Mouse (Mus musculus) spleen, postnatal 10 days (tissue): ENCODE results near the gene Glyatl3.

Experiments used
- DNase-seq, 2 experiments: peaks; one replicate each; pipeline ENCODE4 v3.0.0; 2021 to 2022; ENCODE audit warnings: low spot score in 2 of 2

Gene Glyatl3

GRCm38 (mm10) chr17:40914250-40914649, at the start of gene Glyatl3:
Gene Glyatl3, minus strand, starts transcription at chr17:40914350.
- DNase-seq: no peak

- DNase-seq: no peak
Measured at GRCm38 (mm10) chr17:40948518-40948917, 34.4 kb upstream of the Glyatl3 start.

GRCm38 (mm10) chr17:40934420-40935231, 20.5 kb upstream of the Glyatl3 start, which contains the start of the genes Mut and Cenpq:
Gene Mut, plus strand, starts transcription at chr17:40934685.
Gene Cenpq, minus strand, starts transcription at chr17:40935047.
- peak; percentile 94 to 98 for DNase-seq

GRCm38 (mm10) chr17:40933985-40934384, 19.8 kb upstream of the Glyatl3 start:
- DNase-seq: peak in 1 of 2 experiments; percentile 27

- DNase-seq: no peak
Measured at GRCm38 (mm10) chr17:40915499-40915898, 1.3 kb upstream of the Glyatl3 start.

DNA sequence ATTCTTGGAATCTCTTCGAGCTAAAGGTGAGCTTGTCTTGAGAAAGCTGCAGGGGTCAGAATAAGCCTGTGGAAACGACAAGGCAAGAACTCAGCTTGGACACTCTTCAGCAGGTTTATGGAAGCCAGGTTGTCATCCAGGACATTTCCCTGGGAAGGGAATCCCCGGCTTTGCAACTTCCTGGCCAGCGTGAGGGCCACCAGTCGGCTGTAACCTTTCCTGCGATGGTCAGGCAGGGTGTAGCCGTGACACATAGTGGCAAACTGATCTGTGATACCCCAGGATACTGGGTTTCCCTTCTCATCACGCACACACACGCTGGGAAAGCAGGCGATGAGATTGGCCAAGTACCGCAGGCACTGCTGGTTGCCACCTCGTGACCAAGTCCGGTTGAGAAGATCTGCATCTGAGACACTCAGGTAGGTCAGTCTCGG, 9.4 kb downstream of the Glyatl3 start:
- no peak for DNase-seq

- no peak for DNase-seq
Measured at GRCm38 (mm10) chr17:40904056-40904597, 10.0 kb downstream of the Glyatl3 start.

DNA sequence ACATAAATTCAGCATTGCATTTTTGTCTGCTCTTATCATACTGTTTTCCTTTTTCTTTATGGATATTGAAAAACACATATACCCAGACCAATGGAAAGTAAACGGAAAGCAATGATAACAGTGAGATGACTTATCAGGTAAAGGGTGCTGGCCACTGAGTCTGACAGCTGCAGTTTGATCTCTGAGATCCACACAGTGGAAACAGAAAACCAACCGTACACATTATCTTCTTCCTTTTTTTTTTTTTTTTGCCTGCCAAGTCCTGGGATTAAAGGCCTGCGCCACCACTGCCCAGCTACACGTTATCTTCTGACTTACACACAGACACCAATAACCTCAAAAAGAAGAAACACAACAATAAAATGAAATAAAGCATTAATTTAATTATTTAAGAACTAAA, 10.8 kb downstream of the Glyatl3 start:
- no peak for DNase-seq

GRCm38 (mm10) chr17:40899783-40900363, 14.3 kb downstream of the Glyatl3 start:
- no peak for DNase-seq

GRCm38 (mm10) chr17:40896863-40897262, 17.3 kb downstream of the Glyatl3 start:
- DNase-seq: no peak

DNA sequence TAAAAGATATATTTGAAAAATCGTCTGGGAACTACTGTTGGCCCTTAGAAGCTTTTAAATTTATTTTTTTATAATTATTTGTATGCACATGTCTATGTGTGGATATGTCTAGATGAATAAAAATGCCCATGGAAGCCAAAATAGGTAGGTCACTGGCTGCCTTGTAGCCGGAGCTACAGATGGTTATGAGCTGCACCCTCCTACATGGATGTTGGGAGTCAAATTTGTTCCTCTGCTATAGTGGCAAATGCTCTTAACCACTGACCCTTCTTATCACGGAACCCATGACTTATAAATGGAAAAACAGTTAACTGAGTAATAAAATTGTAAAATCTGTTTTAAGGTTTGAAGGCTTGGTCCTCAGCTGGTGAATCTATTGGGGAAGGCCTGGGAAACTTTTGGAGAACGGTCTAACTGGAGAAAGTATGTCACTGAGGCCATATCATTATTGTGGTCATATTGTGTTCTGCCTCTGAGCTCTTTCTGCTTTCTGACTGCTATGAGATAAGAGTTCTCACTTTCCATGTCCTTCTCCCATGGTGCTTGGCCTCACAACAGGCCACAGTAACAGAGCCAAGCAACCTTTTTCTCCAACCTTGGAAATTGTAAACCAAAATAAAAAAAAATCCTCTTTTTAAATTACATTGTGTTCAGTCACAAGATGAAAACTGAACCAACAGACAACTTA, 26.2 kb downstream of the Glyatl3 start:
- no peak for DNase-seq

GRCm38 (mm10) chr17:40885155-40885554, 29.0 kb downstream of the Glyatl3 start:
- no peak for DNase-seq

- no peak for DNase-seq
Measured at GRCm38 (mm10) chr17:40882172-40882571, 32.0 kb downstream of the Glyatl3 start.

DNA sequence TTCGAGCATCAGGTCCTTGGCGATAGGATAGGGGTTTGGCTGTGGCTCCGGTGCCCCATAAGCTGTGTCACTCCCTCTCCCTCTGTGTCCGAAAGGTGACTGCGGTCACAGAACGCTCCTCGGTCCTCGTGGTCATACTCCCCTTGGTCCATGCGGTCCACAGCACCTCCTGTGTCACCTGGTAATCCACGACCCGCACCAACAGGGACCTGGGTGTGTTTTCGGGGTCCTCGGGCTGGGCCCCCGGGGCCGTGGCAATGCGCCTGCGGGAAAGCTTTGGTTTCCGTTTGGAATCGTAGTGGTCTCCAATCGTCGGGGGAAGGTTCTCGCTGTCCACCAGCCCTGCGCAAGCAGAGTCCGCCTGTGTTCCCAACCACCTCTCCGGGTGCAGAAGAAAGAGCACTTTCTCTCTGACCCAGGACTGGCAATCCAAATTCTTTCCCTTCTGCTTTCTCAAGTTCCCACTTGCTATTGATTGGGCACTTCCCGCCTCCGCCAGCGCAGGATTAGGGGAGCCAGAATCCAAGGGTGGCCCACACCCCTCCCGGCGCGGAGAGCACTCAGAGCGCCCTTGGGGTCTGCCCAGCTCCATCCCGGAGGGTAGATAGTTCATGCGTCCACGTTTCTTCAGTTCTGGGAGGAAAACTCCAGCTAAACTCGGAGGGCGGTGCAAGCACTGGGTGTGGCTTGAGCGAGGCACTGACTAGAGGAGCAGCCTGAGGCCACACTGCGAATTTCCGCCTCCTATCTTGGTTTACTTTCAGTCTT, 34.0 kb downstream of the Glyatl3 start, which contains the start of gene 9130008F23Rik:
9130008F23Rik (minus strand) TSS at position 636 of the 768 bp plus-strand sequence.
- DNase-seq: peak; percentile 39 to 56

DNA sequence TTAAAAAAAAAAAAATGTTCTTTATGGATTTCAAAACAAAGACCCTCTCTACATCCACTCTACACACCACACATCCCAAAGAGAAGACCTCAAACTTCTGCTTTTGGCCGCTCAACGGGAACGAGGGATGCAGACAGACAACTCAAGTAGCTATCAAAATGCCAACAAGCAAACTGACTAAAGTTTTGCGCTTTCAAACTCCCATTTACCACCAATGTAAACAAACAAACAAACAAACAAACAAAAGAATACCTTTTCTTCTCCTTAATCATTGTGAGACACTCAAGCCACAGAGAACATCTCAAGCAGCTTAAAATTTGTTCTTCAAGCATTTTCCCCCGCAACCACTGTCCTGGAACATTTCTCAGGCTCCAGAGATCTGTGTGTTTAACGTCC, 34.6 kb downstream of the Glyatl3 start:
- no peak for DNase-seq

- no peak for DNase-seq
Measured at GRCm38 (mm10) chr17:40877741-40878140, 36.4 kb downstream of the Glyatl3 start.

GRCm38 (mm10) chr17:40875568-40875967, 38.6 kb downstream of the Glyatl3 start:
- no peak for DNase-seq

DNA sequence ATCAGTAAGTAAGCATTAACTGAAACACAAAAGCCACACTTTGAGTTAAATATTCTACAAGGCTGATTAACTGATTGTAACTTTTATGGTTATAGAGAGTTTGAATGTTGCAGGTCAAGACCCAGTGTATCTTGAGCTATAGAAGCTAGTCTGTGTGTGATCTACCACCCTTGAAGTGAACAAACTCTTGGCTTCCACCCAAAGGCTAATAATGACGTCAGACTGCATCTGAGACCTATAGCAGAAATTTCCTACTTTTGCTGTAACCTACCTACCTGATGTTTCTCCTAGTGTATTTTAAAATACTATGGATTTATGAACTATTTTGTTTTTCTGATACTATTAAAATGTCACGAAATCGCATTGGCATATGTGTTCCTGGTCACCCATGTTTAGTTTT, 39.4 kb downstream of the Glyatl3 start:
- no peak for DNase-seq

DNA sequence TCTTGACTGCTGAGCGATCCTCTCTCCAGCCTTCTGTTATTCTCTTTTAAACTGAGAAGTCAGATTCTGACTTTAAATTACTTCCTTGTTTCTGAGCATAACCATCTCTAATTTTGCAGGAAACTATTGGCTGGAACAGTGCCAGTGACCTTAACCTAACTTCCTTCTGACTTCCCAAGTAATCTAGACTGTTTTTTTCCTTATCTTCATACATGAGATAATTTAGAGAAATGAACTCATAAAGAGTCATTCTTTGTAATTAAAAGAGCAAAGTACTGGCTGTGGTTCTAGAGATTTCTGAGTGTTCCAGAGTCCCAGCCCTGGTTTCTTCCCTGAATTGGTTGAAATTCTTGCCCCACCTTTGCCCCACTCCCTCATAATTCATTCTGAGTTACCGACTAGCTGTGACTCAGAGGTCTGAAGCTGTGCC, 40.6 kb downstream of the Glyatl3 start:
- DNase-seq: no peak

DNA sequence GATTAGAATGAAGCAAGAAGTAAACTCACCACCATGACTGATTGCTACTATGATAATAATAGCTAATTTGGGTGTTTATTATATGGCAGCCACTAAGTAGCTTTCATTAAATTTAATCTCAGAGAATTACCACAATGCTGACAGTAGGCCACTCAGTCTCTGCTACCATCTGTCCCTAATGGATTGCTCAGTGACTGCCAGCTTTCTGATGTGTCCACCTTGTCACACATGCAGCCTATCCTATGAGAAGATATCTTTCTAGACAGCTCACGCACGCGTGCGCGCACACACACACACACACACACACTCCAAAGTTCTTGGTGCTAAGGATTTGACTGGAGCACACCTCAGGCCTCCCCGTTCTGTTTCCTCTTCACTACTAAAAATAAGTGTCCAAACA, 41.5 kb downstream of the Glyatl3 start:
- DNase-seq: no peak
